Mouse (Mus musculus) kidney, postnatal 4 days (tissue): ENCODE measurements around the gene Igfbp2.

Experiments
- DNase-seq, 2 experiments: peaks; one replicate each; pipeline ENCODE4 v3.0.0; 2021; ENCODE audit warnings: mixed read lengths in 2 of 2

The Igfbp2 gene

GRCm38 (mm10) chr1:72873511-72874286, 49.4 kb downstream of the Igfbp2 start:
- peak; percentile 74 to 84 for DNase-seq

- DNase-seq = peak; percentile 93 to 94
These were observed 50.2 kb downstream of the Igfbp2 start, which contains the start of gene Igfbp5 for GRCm38 (mm10) chr1:72874287-72875211. TSS of gene Igfbp5 (minus strand) at chr1:72874884.

GRCm38 (mm10) chr1:72875708-72876107, 51.4 kb downstream of the Igfbp2 start:
- no peak for DNase-seq

GRCm38 (mm10) chr1:72876111-72876510, 51.8 kb downstream of the Igfbp2 start:
- DNase-seq = no peak

- peak; percentile 51 to 70 for DNase-seq
These were observed 53.6 kb downstream of the Igfbp2 start for GRCm38 (mm10) chr1:72877892-72878291.

GRCm38 (mm10) chr1:72878473-72879318, 54.4 kb downstream of the Igfbp2 start:
- no peak for DNase-seq

- peak; percentile 56 to 62 for DNase-seq
These were observed 55.0 kb downstream of the Igfbp2 start for GRCm38 (mm10) chr1:72879319-72879634.

- DNase-seq = no peak
These were observed 61.0 kb downstream of the Igfbp2 start for GRCm38 (mm10) chr1:72885111-72885818.

GRCm38 (mm10) chr1:72885819-72886169, 61.5 kb downstream of the Igfbp2 start:
- DNase-seq = peak; percentile 48 to 52

- DNase-seq = no peak
These were observed 63.6 kb downstream of the Igfbp2 start for GRCm38 (mm10) chr1:72887910-72888309.

GRCm38 (mm10) chr1:72895821-72896220, 71.5 kb downstream of the Igfbp2 start:
- DNase-seq = no peak
